Mouse (Mus musculus) embryonic stem cell, embryonic (primary cell): ENCODE measurements at regions not wholly inside any gene's neighbourhood (a gene's known extent, or its start where the extent isn't known, plus 50 kb on each side); places are given as distances from the start of the nearest gene placed in this dataset.
"Not testable (repeated sequence)": the region's sequence is repeated elsewhere in the genome, so short reads cannot be mapped to it uniquely, and the experiment has no call there.

Experiments used
- CTCF ChIA-PET, 4 experiments: fragments of 300-600 bp in 2 of 4; fragments of 350-600 bp in 2 of 4; sonication (Branson Sonifier 250); formaldehyde crosslinking; loops; one replicate each; lab custom pipeline; 2022; ENCODE audit warnings: inconsistent platforms in 2 of 4; lab: Charles Lee
- POLR2A ChIA-PET, 4 experiments: fragments of 300-600 bp in 2 of 4; fragments of 350-600 bp in 2 of 4; sonication (Branson Sonifier 250); formaldehyde crosslinking; loops; one replicate each; lab custom pipeline; 2022; ENCODE audit warnings: antibody characterized with exemption in 4 of 4, inconsistent platforms in 1 of 4; lab: Charles Lee

DNA sequence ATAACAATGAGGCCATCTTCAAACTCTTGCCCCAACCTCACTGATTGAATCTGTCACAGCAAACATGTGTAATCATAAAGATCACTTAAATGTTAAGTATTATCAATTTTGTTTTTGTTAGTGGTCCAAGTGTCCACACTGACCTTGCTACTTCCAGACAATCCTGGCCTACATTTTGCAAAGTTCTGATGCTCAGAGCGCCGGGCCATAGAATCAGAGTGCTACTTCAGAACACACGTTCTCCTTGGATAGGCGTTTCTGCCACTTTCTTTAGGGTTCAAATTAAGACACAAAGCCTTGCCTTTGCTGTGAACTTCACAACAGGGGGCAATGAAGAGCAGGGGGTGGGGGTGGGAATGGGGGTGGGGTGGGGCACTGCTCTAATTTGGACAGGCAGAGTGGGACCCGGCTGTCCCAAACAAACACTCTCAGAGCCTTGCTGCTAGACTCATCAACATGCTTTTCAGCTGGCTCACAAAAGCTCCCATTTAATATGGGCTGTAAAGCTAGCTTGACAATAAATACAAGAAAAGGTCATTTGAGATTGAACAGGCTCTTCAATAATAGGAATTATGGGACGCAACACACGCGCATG is 336.7 kb downstream of the Samd5 start:
- POLR2A ChIA-PET, result no interaction called here
- CTCF ChIA-PET, result no interaction called here

DNA sequence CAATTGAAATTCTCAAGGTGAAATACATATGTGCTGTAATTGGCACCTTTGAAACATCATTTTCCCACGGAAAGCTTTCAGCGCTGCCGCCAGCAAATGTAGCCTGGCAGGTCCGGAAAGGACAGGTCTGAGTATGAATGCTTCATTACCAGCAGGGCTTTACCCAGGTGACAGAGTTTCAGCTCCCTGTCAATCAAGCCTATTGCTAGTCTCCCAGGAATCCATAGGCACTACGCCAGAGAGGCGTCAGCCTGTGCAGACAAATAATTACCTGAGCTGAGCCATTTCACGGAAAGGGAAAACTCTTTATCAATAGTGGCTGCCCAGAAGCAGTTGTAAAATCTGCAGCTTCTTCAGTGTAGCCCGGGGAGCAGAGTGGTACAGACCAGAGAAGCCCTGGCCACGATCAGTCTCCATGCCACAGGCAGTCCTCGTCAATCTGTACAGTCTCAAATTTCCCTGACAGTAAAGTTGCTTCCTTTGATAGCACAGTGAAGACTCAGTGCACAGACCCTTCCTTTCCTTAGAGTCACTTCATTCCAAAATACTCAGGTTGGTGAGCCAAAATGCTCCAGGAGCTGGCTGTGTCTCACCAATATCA is 340.7 kb downstream of the Samd5 start:
- CTCF ChIA-PET, result no interaction called here
- POLR2A ChIA-PET, result no interaction called here

GRCm38 (mm10) chr10:9331694-9332093 is 343.3 kb downstream of the Samd5 start:
- ChIA-PET POLR2A (no interaction called here), CTCF (interaction anchor here in 1 of 4 experiments (0.8 kb wide), 1 partner anchor 279 kb away, joined by 3 read pairs; no protein-coding TSS in a partner anchor)

GRCm38 (mm10) chr10:9328324-9328723 is 346.7 kb downstream of the Samd5 start:
- ChIA-PET CTCF (no interaction called here), POLR2A (no interaction called here)

DNA sequence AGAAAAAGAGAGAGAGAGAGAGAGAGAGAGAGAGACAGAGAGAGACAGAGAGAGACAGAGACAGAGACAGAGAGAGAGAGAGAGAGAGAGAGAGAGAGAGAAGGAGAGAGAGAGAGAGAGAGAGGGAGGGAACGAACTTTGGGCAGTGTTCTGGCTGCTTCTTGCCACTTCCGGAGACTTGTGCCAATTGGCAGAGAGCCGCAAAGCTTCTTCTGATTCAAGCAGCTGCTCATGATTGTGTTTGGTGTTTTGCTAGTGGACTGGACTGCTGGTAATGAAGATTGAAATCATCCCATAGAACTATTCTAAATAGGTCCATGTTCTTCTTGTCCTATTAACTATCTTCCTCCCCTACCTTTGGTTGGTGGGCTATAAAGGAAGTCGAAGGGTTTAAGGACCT is 347.1 kb downstream of the Samd5 start:
- POLR2A ChIA-PET, CTCF ChIA-PET: not testable (repeated sequence)

GRCm38 (mm10) chr10:9312326-9312725 is 362.7 kb downstream of the Samd5 start:
- CTCF ChIA-PET, result no interaction called here
- POLR2A ChIA-PET, result no interaction called here

GRCm38 (mm10) chr10:9310346-9310745 is 364.7 kb downstream of the Samd5 start:
- POLR2A ChIA-PET, result no interaction called here
- CTCF ChIA-PET, result no interaction called here

- POLR2A ChIA-PET, result no interaction called here
- CTCF ChIA-PET, result no interaction called here
These were observed 379.0 kb downstream of the Samd5 start for GRCm38 (mm10) chr10:9296055-9296454.

GRCm38 (mm10) chr10:9295269-9295668 is 379.7 kb downstream of the Samd5 start:
- CTCF ChIA-PET, result no interaction called here
- POLR2A ChIA-PET, result no interaction called here

- POLR2A ChIA-PET, result no interaction called here
- CTCF ChIA-PET, result no interaction called here
These were observed 380.4 kb downstream of the Samd5 start for GRCm38 (mm10) chr10:9294620-9295019.

DNA sequence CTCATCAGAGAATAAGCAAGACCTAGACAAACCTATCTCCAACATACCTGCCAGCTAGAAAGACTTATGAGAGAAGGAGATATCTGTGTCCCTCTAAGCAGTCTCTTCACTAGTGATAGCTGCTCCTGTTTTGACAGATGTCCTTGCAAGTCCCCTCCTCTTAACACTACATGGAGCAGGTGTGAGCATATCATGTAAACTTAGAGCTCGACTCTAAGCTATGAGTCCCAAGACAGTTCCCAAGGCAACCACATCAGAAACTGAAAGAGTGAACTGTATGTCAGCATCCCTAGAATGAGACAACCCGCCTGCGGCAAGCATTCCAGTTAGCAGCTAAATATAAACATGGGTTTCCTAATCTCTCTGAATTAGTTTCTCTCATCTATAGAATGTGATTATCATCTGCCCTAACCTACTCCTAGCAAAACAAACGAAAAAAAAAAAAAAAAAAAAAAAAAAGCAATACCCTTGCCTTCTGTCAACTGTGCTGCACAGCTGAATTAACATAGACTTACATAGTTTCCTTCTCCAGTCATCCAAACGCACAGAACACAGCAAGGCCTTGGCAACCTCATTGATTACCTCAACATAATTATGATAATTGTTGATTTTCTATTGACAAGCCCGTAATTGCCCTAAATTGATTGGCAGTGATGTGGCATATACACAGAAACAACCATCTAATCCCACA is 383.4 kb downstream of the Samd5 start:
- POLR2A ChIA-PET, result no interaction called here
- CTCF ChIA-PET, result no interaction called here

GRCm38 (mm10) chr10:9272940-9273339 is 387.1 kb upstream of the Sash1 start:
- CTCF ChIA-PET, result no interaction called here
- POLR2A ChIA-PET, result no interaction called here

- POLR2A ChIA-PET, result no interaction called here
- CTCF ChIA-PET, result no interaction called here
These were observed 386.4 kb upstream of the Sash1 start for GRCm38 (mm10) chr10:9272243-9272642.

- CTCF ChIA-PET, result no interaction called here
- POLR2A ChIA-PET, result no interaction called here
These were observed 379.7 kb upstream of the Sash1 start for GRCm38 (mm10) chr10:9265528-9265927.

DNA sequence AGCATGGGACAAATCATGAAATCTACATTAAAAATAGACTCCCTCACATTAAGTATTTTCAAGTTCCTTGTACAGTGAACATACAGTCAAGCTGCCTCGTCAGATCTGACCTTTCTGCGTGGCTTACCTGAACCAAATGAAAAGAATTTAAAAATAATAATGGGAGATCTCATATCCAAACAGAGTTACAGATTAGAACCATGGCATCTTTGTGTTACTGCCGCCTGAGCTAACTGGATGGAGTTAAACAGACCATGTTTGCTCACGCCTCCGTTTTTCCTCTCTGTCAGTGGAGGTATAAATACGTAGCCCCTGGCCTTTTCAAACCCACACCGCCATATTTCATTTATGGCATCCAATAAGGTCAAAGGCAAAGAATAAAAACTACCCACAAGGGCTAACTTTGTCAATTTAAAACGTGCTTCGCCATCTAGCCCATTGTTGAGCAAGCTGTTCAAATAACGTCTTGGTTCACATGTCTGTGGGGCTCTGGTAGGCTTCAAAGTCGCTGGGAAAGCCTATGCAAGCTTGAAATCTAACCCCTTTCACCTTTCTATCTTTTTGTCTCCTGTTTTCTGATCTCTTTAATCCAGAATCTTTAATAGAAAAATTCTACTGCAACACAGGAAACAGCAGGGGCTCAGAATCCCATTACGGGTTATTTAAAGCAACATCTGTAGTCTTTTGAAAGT is 378.6 kb upstream of the Sash1 start:
- CTCF ChIA-PET, result no interaction called here

GRCm38 (mm10) chr10:9258705-9259104 is 372.8 kb upstream of the Sash1 start:
- ChIA-PET POLR2A (no interaction called here), CTCF (interaction anchor here in 2 of 4 experiments (0.5 to 0.6 kb wide), 2 partner anchors 22 to 541 kb away, joined by 3 read pairs; no protein-coding TSS in a partner anchor)

More for the DNA sequence above, 378.6 kb upstream of the Sash1 start:
- POLR2A ChIA-PET, result no interaction called here

GRCm38 (mm10) chr10:9252941-9253217 is 367.0 kb upstream of the Sash1 start:
- CTCF ChIA-PET, result no interaction called here
- POLR2A ChIA-PET, result interaction anchor here in 1 of 4 experiments (0.6 kb wide), 1 partner anchor 382 kb away, joined by 3 read pairs; no protein-coding TSS in a partner anchor

- CTCF ChIA-PET, result interaction anchor here in 1 of 4 experiments (0.6 kb wide), 1 partner anchor 298 kb away, joined by 9 read pairs; no protein-coding TSS in a partner anchor
- POLR2A ChIA-PET, result interaction anchor here in 1 of 4 experiments (0.6 kb wide), 1 partner anchor 381 kb away, joined by 3 read pairs; no protein-coding TSS in a partner anchor
These were observed 366.5 kb upstream of the Sash1 start for GRCm38 (mm10) chr10:9252120-9252940.

- POLR2A ChIA-PET, result no interaction called here
- CTCF ChIA-PET, result no interaction called here
These were observed 357.4 kb upstream of the Sash1 start for GRCm38 (mm10) chr10:9243281-9243618.
